Mouse (Mus musculus) B cell, adult (primary cell): ENCODE measurements around the gene Gm11020. TPM values are rescaled to one million over a fixed set of nuclear protein-coding genes. Genes with fewer than 3 reads are reported as not detected.

Experiments used
- total RNA-seq: library from RNA; stranded (reverse); gene quantifications from 4 replicates; pipeline ENCODE4 v1.2.4, GENCODE M21; 2023; ENCODE audit not compliant: inconsistent age

Gm11020 gene
- not detected in 4 replicates for total RNA-seq

DNA sequence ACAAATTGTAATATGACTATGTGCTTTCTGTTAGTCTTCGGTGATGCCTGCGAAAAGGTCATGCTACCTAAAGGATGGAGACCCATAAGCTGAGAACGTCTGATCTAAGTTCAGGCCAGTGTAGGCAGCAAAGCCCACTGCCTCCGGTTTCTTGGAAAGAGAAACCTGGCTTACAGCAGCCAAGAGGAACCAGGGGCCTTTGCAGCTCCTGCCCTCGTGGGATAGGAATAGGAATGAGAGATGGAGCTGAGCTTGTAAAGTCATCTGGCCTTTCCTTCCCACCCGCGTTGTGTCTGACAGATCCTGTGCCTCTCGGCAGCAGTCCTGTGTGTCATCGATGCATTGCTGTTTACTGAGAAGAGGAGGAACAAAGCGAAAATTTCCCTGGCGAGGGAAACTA is at the start of gene Gm11020:
Gene Gm11020 (plus strand): TSS at position 301 of the 400 bp plus-strand sequence.

DNA sequence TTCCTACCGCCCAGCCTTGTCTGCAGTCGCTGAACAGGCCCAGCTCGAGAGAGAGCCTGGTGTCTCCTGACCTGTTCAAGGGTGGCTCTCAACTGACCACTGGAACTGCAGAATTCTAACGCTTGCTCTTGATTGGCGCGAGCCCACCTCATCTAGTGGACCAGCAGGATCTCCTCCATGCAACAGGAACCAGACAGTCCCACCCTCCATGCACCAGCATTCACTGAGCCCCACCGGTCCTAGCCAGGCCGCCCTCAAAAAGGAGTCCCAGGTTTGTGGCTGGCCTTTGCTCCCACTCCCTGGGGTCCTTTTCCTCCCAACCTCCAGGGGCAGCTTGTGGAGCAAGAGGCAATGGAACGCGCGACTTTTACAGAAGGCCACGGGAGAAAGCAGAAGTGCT is 28.3 kb upstream of the Gm11020 start, which contains the start of gene Cmtm2a:
Gene Cmtm2a (minus strand): TSS at position 101 of the 400 bp plus-strand sequence.

DNA sequence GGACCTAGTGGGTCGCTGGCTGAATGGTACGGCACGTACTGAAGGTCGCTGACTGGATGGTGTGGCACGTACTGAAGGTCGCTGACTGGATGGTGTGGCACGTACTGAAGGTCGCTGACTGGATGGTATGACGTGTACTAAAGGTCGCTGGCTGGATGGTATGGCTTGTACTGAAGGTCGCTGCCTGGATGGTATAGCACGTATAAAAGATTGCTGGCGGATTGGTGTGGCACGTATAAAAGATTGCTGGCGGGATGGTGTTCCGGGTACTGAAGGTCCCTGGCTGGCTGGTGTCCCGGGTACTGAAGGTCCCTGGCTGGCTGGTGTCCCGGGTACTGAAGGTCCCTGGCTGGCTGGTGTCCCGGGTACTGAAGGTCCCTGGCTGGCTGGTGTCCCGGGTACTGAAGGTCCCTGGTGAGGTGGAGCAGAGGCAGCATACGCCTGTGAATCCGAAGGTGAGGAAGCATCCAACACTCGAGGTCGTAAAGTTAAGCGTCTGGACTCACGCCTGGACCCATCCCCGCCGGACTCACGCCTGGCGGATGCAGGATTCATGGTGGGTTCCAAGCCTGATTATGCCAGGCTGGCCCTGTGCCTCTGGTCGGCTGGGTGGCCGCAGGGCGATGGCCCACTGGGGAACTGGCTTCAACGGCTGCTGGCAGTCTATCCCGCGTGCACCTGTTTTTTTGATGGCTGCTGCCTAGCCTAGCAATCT is 11.8 kb upstream of the Gm11020 start, which contains the start of the genes Gm45711 and Cmtm1:
Gene Gm45711 (minus strand): TSS at position 641 of the 715 bp plus-strand sequence.
Gene Cmtm1 (minus strand): TSS at position 705 of the 715 bp plus-strand sequence.

DNA sequence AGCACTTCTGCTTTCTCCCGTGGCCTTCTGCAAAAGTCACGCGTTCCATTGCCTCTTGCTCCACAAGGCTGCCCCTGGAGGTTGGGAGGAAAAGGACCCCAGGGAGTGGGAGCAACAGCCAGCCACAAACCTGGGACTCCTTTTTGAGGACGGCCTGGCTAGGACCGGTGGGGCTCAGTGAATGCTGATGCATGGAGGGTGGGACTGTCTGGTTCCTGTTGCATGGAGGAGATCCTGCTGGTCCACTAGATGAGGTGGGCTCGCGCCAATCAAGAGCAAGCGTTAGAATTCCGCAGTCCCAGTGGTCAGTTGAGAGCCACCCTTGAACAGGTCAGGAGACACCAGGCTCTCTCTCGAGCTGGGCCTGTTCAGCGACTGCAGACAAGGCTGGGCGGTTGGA is 563 bp downstream of the Gm11020 start, which contains the start of gene Cmtm2b:
Gene Cmtm2b (plus strand): TSS at position 301 of the 400 bp plus-strand sequence.

DNA sequence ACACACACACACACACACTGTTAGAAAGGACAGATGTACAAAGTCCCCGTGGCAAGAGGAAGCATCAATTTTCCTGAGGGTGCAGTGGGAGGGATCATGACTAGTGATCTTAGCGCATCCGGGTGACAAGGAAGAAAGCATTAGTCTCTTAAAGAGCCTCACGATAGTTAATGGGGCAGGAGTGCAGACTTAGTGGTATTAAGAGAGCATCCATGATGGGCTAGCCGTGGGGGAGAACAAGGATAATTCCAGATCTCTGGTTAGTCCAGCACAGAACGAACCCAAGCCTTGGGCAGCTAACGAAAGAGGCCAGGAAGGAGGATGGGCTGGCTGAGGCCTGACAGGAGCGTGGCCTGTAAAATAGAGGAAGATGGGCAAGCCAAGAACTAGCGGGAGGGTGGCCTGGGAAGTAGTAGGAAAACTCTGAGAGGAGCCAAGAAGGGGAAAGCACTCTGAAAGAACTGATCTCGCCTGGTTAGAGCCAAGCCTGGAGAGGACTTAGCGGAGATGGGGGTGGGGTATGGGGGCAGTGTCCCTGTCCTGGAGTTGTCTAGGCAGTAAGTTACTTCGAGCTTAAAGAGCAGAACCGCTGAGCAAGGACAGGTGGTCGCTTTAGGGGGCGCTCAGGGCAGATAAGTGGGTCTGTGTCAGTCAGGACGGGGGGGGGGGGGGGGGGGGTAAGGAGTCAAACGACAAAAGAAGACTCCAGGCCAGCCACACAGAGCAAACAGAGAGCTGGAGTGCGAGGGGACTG is 18.0 kb downstream of the Gm11020 start, which contains the start of gene Cmtm3:
Gene Cmtm3 (plus strand): TSS at position 182 of the 754 bp plus-strand sequence.

Other genes with a start within 250 kb of the Gm11020 start
- gene Cdh5, start 219.9 kb upstream of the Gm11020 start, total RNA-seq, result 0.64 to 1.6 TPM (median 0.92 TPM) in 4 replicates
- gene Bean1, start 151.1 kb upstream of the Gm11020 start, total RNA-seq, result 0.38 TPM in 1 of 4 replicates, not detected in the others
- 98.5 to 107 TPM (median 104 TPM) in 4 replicates for gene Tk2, start 73.0 kb upstream of the Gm11020 start, total RNA-seq
- 66.5 to 76.0 TPM (median 67.5 TPM) in 4 replicates for gene Cklf, start 70.7 kb upstream of the Gm11020 start, total RNA-seq
- gene Cmtm2a, start 28.4 kb upstream of the Gm11020 start, total RNA-seq, result not detected in 4 replicates
- gene Gm45711, start 11.5 kb upstream of the Gm11020 start, total RNA-seq, result not detected in 4 replicates
- not detected in 4 replicates for gene Cmtm1, start 11.4 kb upstream of the Gm11020 start, total RNA-seq
- not detected in 4 replicates for gene Cmtm2b, start 663 bp downstream of the Gm11020 start, total RNA-seq
- gene Cmtm3, start 17.8 kb downstream of the Gm11020 start, total RNA-seq, result 11.3 to 18.9 TPM (median 13.8 TPM) in 4 replicates
- gene Cmtm4, start 74.2 kb downstream of the Gm11020 start, total RNA-seq, result 0.48 to 0.72 TPM (median 0.60 TPM) in 4 replicates
- gene Dync1li2, start 121.5 kb downstream of the Gm11020 start, total RNA-seq, result 49.5 to 85.5 TPM (median 58.7 TPM) in 4 replicates
- gene Terb1, start 188.3 kb downstream of the Gm11020 start, total RNA-seq, result 2.6 to 4.0 TPM (median 3.4 TPM) in 4 replicates
- 35.0 to 43.0 TPM (median 39.4 TPM) in 4 replicates for gene Nae1, start 213.1 kb downstream of the Gm11020 start, total RNA-seq
- gene Car7, start 213.1 kb downstream of the Gm11020 start, total RNA-seq, result 1.1 to 1.5 TPM (median 1.3 TPM) in 4 replicates